14 mouse cellular contexts compared by ENCODE assay signal in the genomic region with DNA sequence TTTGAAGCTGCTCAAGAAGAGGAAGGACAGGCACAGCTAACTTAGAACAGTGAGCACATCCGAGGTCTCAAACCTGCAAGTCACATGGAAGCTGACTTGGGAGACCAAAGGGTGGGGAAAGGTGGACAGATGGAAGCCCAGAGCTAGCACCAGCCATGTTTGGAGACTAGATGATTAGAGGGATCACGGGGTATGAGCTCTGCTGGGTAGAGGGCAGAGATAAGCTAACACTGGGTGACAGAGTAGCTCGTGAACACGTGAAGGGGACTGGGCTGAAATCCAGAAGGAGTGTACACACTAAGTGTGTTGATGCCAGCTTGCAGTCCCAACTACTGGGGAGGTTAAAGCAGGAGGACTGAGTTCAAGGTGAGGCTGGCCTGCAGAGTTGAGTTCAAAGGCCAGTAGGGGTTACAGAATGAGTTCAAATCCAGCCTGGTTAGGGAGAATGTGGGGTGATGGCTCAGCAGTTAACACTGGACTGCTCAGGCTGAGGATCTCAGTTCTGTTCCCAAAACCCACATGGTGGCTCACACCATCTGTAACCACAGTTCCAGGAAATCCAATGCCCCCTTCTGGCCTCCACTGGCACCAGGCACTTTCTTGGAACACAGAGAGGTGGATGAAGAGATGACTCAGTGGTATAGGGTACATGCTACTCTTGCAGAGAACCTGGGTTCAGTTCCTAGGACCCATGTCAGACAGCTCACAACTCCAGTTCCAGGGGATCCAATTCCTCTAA. TPM values are rescaled to one million over a fixed set of nuclear protein-coding genes. Genes with fewer than 3 reads are reported as not detected.
DNase-seq lines count a peak whose midpoint lies in the region; ATAC-seq and TF ChIP-seq lines count a peak whose summit lies in the region.
"Had no signal": no experiment of that assay in that cellular context is flagged by ENCODE, and none has a peak within 500 bp of the region (broad histone marks: within the 10 kb centered on the region; RNA-seq: fewer than 3 reads in every experiment).

No protein-coding gene starts in this region.

- H3K27me3 ChIP-seq in heart, embryonic 15.5 days, result no peaks in the 10 kb centered on the region
- no peaks in the 10 kb centered on the region for H3K27me3 ChIP-seq in heart, embryonic 10.5 days (ENCODE audit: insufficient read depth, poor library complexity, severe bottlenecking)
- no peaks in the 10 kb centered on the region for H3K27me3 ChIP-seq in CH12.LX (replicated peaks)
- no peaks in the 10 kb centered on the region for H3K27me3 ChIP-seq in liver, embryonic 14.5 days (ENCODE audit: control insufficient read depth, insufficient read depth, low read length)

- H3K27ac ChIP-seq in heart, embryonic 15.5 days, result 0 out of 2 replicates have a peak overlapping the region, but pooled peaks have one; percentile 24
- no peak overlapping the region for H3K27ac ChIP-seq in heart, embryonic 10.5 days
- 0 out of 2 replicates have a peak overlapping the region, but pooled peaks have one; percentile 2 for H3K27ac ChIP-seq in CH12.LX (ENCODE audit: insufficient read depth, low read depth)
- H3K27ac ChIP-seq in liver, embryonic 14.5 days, result peak overlapping the region; percentile 76

- TF ChIP-seq CTCF in CH12.LX (conservative IDR thresholded peaks at IDR 0.05 in 1 of 2, IDR thresholded peaks at IDR 0.05 in 1 of 2; ENCODE audit: low read depth in 2 of 2, low read length in 2 of 2), result no peak
- peak; percentile 37; the same call in 1 of the 2 replicates for TF ChIP-seq CTCF in liver, embryonic 14.5 days (IDR thresholded peaks at IDR 0.05; ENCODE audit: low read depth)

- no peak; the same call in 1 of the 2 replicates for TF ChIP-seq RAD21 in CH12.LX (IDR thresholded peaks at IDR 0.05; ENCODE audit: low read depth, low read length)

- no peak overlapping the region for H3K4me2 ChIP-seq in heart, embryonic 15.5 days
- H3K4me2 ChIP-seq in CH12.LX (ENCODE audit: insufficient read depth, low read depth, poor library complexity, severe bottlenecking), result no peak overlapping the region
- H3K4me2 ChIP-seq in liver, embryonic 14.5 days (ENCODE audit: low read depth), result peak overlapping the region; percentile 44; the same call in 1 of the 2 replicates
- H3K4me2 ChIP-seq: lung, embryonic 14.5 days had no signal

- peaks cover 28% of the 10 kb centered on the region for H3K4me1 ChIP-seq in heart, embryonic 15.5 days (replicated peaks)
- H3K4me1 ChIP-seq in heart, embryonic 10.5 days, result peaks cover 23% of the 10 kb centered on the region
- peaks cover 10 to 42% of the 10 kb centered on the region in 2 experiments for H3K4me1 ChIP-seq in CH12.LX (ENCODE audit: control insufficient read depth in 1 of 2, insufficient read depth in 2 of 2)
- peaks cover 27 to 28% of the 10 kb centered on the region in 2 experiments for H3K4me1 ChIP-seq in liver, embryonic 14.5 days (replicated peaks; ENCODE audit: control insufficient read depth in 2 of 2, insufficient read depth in 2 of 2, low read length in 1 of 2)

- H3K9me3 ChIP-seq in heart, embryonic 15.5 days (replicated peaks), result no peaks in the 10 kb centered on the region
- H3K9me3 ChIP-seq in heart, embryonic 10.5 days, result no peaks in the 10 kb centered on the region
- H3K9me3 ChIP-seq in CH12.LX (replicated peaks; ENCODE audit: low read length), result no peaks in the 10 kb centered on the region
- no peaks in the 10 kb centered on the region for H3K9me3 ChIP-seq in liver, embryonic 14.5 days (ENCODE audit: control insufficient read depth, low read length)

- DNase-seq in heart, embryonic 10.5 days (ENCODE audit: low spot score), result no peak
- no peak for DNase-seq in CH12.LX (ENCODE audit: extremely low read depth)
- peak; percentile 33 for DNase-seq in c-Kit-positive CD71-positive TER-119-negative erythroid progenitor cells, embryonic 14.5 days (ENCODE audit: low read depth)
- DNase-seq in liver, embryonic 14.5 days (ENCODE audit: low read depth in 3 of 3, low spot score in 3 of 3), result peak in 2 of 3 experiments; percentile 50 to 53
- no peak for DNase-seq in urinary bladder, postnatal 25 days (ENCODE audit: low spot score)
- no peak for DNase-seq in cerebellum, postnatal 25 days
- no peak for DNase-seq in urinary bladder, adult 2 months (ENCODE audit: low spot score)
- DNase-seq: cerebellum, postnatal 36 days; lung, embryonic 14.5 days; right cerebral cortex, adult 18-20 months had no signal

- ATAC-seq in heart, embryonic 15.5 days (replicated peaks; ENCODE audit: insufficient number of reproducible peaks, insufficient read depth, low FRiP score, low read depth), result no peak; the same call in 1 of the 2 replicates
- peak; percentile 83 for ATAC-seq in liver, embryonic 14.5 days (ENCODE audit: insufficient read depth)
- ATAC-seq: activated CD4-positive, CD25-positive, alpha-beta regulatory T cell, adult 4 months; CD4-positive, CD25-positive, alpha-beta regulatory T cell, adult 4 months; forebrain, embryonic 14.5 days had no signal

- 37% methylated on average over 4 of the region's 4 CpGs for WGBS in heart, embryonic 15.5 days
- WGBS in heart, embryonic 10.5 days, result 77% methylated on average over 4 of the region's 4 CpGs
- WGBS in liver, embryonic 14.5 days (ENCODE audit: insufficient replicate concordance), result 19% methylated on average over 4 of the region's 4 CpGs

- in situ Hi-C loops in CH12.LX (cut with MboI; ENCODE audit: low pct_ligation_motif_present, low pct_unique_long_range_greater_than_20kb, low sequenced_read_pairs), result no loop called here

- TF ChIP-seq EP300 in CH12.LX (IDR thresholded peaks at IDR 0.05; ENCODE audit: low read length), result no peak
- TF ChIP-seq EP300 in liver, embryonic 14.5 days (IDR thresholded peaks at IDR 0.05; ENCODE audit: low read depth), result peak; percentile 37; the same call in 1 of the 2 replicates

- H3K4me3 ChIP-seq in heart, embryonic 15.5 days, result no peak overlapping the region
- no peak overlapping the region for H3K4me3 ChIP-seq in heart, embryonic 10.5 days
- no peak overlapping the region for H3K4me3 ChIP-seq in CH12.LX (replicated peaks in 1 of 3; ENCODE audit: low read depth in 2 of 3, low read length in 2 of 3, poor library complexity in 1 of 3)
- H3K4me3 ChIP-seq in liver, embryonic 14.5 days (ENCODE audit: insufficient read depth in 1 of 2, low read depth in 2 of 2, low read length in 2 of 2), result no peak overlapping the region

- TF ChIP-seq POLR2A in CH12.LX (IDR thresholded peaks at IDR 0.05; ENCODE audit: low read depth, low read length), result no peak; the same call in 1 of the 2 replicates

- no peak overlapping the region for H3K9ac ChIP-seq in heart, embryonic 15.5 days
- H3K9ac ChIP-seq in CH12.LX (ENCODE audit: insufficient read depth, low read depth), result no peak overlapping the region
- no peak overlapping the region; the same call in 1 of the 2 replicates for H3K9ac ChIP-seq in liver, embryonic 14.5 days (replicated peaks)
- H3K9ac ChIP-seq: lung, embryonic 14.5 days had no signal

- H3K79me2 ChIP-seq in CH12.LX (replicated peaks; ENCODE audit: control insufficient read depth, extremely low read depth, insufficient read depth, poor library complexity, severe bottlenecking), result peaks cover 38% of the 10 kb centered on the region

- H3K36me3 ChIP-seq in heart, embryonic 15.5 days, result no peaks in the 10 kb centered on the region
- H3K36me3 ChIP-seq in heart, embryonic 10.5 days, result no peaks in the 10 kb centered on the region
- peaks cover 76 to 94% of the 10 kb centered on the region in 2 experiments for H3K36me3 ChIP-seq in CH12.LX (replicated peaks in 1 of 2; ENCODE audit: control insufficient read depth in 1 of 2, insufficient read depth in 1 of 2, low read length in 1 of 2)
- H3K36me3 ChIP-seq in liver, embryonic 14.5 days (replicated peaks; ENCODE audit: control insufficient read depth, insufficient read depth, low read depth), result peaks cover 16% of the 10 kb centered on the region

- dilution Hi-C loops in CH12.LX (cut with MboI; ENCODE audit: extremely low pct_ligation_motif_present, extremely low pct_unique_long_range_greater_than_20kb, low sequenced_read_pairs), result no loop called here

TF ChIP-seq in CH12.LX, 34 proteins besides CTCF, POLR2A, EP300 and RAD21:
- no peak for TF ChIP-seq MXI1 (IDR thresholded peaks at IDR 0.05; ENCODE audit: low read depth, low read length)
- no peak for TF ChIP-seq CHD2 (IDR thresholded peaks at IDR 0.05; ENCODE audit: low read length)
- no peak for TF ChIP-seq TBP (conservative IDR thresholded peaks at IDR 0.05; ENCODE audit: low read depth, low read length)
- no peak for TF ChIP-seq MYC (IDR thresholded peaks at IDR 0.05; ENCODE audit: low read depth, low read length)
- peak; percentile 8; the same call in 1 of the 2 replicates for TF ChIP-seq SMC3 (IDR thresholded peaks at IDR 0.05; ENCODE audit: low read depth, low read length)
- TF ChIP-seq SIN3A (IDR thresholded peaks at IDR 0.05; ENCODE audit: low read length), result no peak
- no peak for TF ChIP-seq ZC3H11A (IDR thresholded peaks at IDR 0.05; ENCODE audit: low read depth, low read length)
- TF ChIP-seq USF1 (IDR thresholded peaks at IDR 0.05; ENCODE audit: low read depth, low read length), result no peak

RNA-seq across cellular contexts. Expression of gene Abtb1, which starts 37.7 kb away (rescaled TPM):
- polyA plus RNA-seq in heart, embryonic 15.5 days (2015; fragmentation: Nextera tagmentation; extraction: Ambion mirVana), result 21.7 and 27.3 TPM in 2 replicates
- 20.9 and 23.5 TPM in 2 replicates for polyA plus RNA-seq in heart, embryonic 10.5 days (2016; fragmentation: Nextera tagmentation; extraction: Ambion mirVana)
- 11.2 and 18.4 TPM in 2 replicates for total RNA-seq in CH12.LX (2012; rRNA removed)
- 13.0 and 14.9 TPM in 2 replicates for total RNA-seq in CH12.LX (2014; rRNA removed)
- polyA plus RNA-seq in CH12.LX (2012; ENCODE audit: insufficient read length, low read depth), result 17.8 and 20.8 TPM in 2 replicates
- polyA plus RNA-seq in liver, embryonic 14.5 days (2012; rRNA removed), result 43.1 and 47.5 TPM in 2 replicates
- polyA plus RNA-seq in liver, embryonic 14.5 days (2014; fragmentation: Nextera tagmentation; extraction: Ambion mirVana), result 39.0 and 44.9 TPM in 2 replicates
- polyA plus RNA-seq in urinary bladder, adult 2 months (2012; rRNA removed), result 48.1 and 51.8 TPM in 2 replicates

Comparison
In these comparisons a context has a peak if more than half of its experiments do, and no peak if none do; other contexts are left out.
1. DNase-seq: peak in c-Kit-positive CD71-positive TER-119-negative erythroid progenitor cells, embryonic 14.5 days (single experiment) and liver, embryonic 14.5 days (2 of 3); none in heart, embryonic 10.5 days (single experiment), CH12.LX (single experiment), urinary bladder, postnatal 25 days (single experiment), cerebellum, postnatal 25 days (0 of 2) and urinary bladder, adult 2 months (single experiment).